Mouse (Mus musculus): ENCODE measurements around the gene Lbh. TPM values are rescaled to one million over a fixed set of nuclear protein-coding genes. Genes with fewer than 3 reads are reported as not detected.

Gene Lbh
- polyA plus RNA-seq, 1 experiment from 2014 or later = 5.3 TPM

DNA sequence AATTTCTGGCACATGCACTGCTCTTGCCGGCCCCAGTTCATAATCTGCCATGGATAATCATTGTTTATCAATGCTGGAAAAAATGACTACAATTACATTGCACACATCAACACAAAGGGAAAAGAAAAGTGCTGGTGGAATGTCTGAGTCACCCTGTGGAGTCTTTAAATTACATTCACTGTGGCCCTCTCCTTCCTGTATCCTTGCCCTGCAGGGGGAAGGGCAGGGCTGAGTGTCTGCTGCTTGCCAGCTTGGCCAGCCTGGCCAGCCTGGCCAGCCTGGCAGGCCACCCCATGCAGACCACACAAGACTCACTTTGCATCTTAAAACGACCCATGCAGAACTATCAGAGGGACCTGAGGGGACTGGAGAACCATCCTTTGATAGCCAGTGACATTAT lies 37.4 kb downstream of the Lbh start:
- Histone ChIP-seq H3K4me1 (ENCODE audit: control insufficient read depth, insufficient read depth, low read length) (no peaks in the 10 kb centered on the region), H3K4me3 (ENCODE audit: low read depth, low read length) (no peak overlapping the region), H3K36me3 (ENCODE audit: control insufficient read depth, insufficient read depth, low read length) (no peaks in the 10 kb centered on the region), H3K9me3 (ENCODE audit: control insufficient read depth, low read length) (no peaks in the 10 kb centered on the region), H3K9ac (ENCODE audit: low read length) (no peak overlapping the region), H3K27ac (ENCODE audit: low read depth, low read length) (no peak overlapping the region), H3K27me3 (ENCODE audit: control insufficient read depth, insufficient read depth, low read length) (no peaks in the 10 kb centered on the region), H3K4me2 (no peak overlapping the region)
- DNase-seq (ENCODE audit: low spot score, missing footprints) = peak; percentile 35
- 56% methylated on average over 2 of the region's 2 CpGs for whole genome bisulfite sequencing
- ATAC-seq (ENCODE audit: low FRiP score) = no peak

DNA sequence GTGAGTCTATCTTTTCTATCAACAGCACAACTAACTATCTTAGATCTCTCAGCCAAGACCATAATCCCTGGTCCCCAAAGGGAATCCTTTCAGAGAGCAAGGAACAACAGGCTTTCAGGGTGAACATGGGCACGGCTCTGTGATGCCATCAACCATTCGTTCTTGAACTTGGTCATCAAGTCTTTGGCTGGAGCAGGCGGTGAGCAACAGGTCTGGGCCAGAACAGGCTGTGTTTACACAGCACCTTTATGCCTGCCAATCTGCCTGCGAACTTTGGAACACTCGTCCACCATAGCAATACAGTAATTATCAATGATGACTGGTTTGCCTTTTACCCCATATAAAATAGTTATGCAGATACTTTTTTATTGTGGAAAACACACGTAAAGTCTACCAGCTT lies 38.9 kb downstream of the Lbh start:
- no peak overlapping the region for H3K9ac ChIP-seq (ENCODE audit: low read length)
- ATAC-seq (ENCODE audit: low FRiP score) (no peak), DNase-seq (ENCODE audit: low spot score, missing footprints) (peak; percentile 64)
- no peaks in the 10 kb centered on the region for H3K4me1 ChIP-seq (ENCODE audit: control insufficient read depth, insufficient read depth, low read length)
- WGBS = 91% methylated on average over 6 of the region's 6 CpGs
- H3K4me3 ChIP-seq (ENCODE audit: low read depth, low read length) = no peak overlapping the region
- no peaks in the 10 kb centered on the region for H3K27me3 ChIP-seq (ENCODE audit: control insufficient read depth, insufficient read depth, low read length)
- no peak overlapping the region for H3K4me2 ChIP-seq
- no peaks in the 10 kb centered on the region for H3K36me3 ChIP-seq (ENCODE audit: control insufficient read depth, insufficient read depth, low read length)
- H3K9me3 ChIP-seq (ENCODE audit: control insufficient read depth, low read length) = no peaks in the 10 kb centered on the region
- H3K27ac ChIP-seq (ENCODE audit: low read depth, low read length) = no peak overlapping the region

DNA sequence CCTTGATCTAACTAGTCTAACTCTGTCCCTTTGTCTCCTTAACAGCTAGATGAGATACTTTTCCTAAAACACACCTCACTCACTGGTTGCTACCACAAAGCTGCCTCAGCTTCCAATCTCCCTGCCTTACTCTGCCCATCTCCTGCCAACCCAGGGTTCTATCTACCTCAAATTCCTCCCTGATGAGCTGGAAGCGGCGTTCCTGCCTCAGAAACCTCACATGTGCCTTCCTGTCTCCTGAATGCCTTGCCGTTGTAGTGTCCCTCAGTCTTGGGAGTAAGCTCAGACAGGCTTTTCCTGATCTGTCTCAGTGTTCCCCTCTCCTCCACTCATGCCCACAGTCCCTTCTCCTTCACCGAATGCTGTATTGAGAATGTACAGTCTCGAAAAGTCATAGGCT lies 40.8 kb downstream of the Lbh start:
- DNase-seq (ENCODE audit: low spot score, missing footprints) (peak; percentile 45), ATAC-seq (ENCODE audit: low FRiP score) (no peak)
- 90% methylated on average over 5 of the region's 5 CpGs for WGBS
- H3K4me3 ChIP-seq (ENCODE audit: low read depth, low read length) = no peak overlapping the region
- no peaks in the 10 kb centered on the region for H3K4me1 ChIP-seq (ENCODE audit: control insufficient read depth, insufficient read depth, low read length)
- H3K27me3 ChIP-seq (ENCODE audit: control insufficient read depth, insufficient read depth, low read length) = no peaks in the 10 kb centered on the region
- no peak overlapping the region for H3K4me2 ChIP-seq
- H3K9me3 ChIP-seq (ENCODE audit: control insufficient read depth, low read length) = no peaks in the 10 kb centered on the region
- no peak overlapping the region for H3K9ac ChIP-seq (ENCODE audit: low read length)
- H3K27ac ChIP-seq (ENCODE audit: low read depth, low read length) = no peak overlapping the region
- no peaks in the 10 kb centered on the region for H3K36me3 ChIP-seq (ENCODE audit: control insufficient read depth, insufficient read depth, low read length)

DNA sequence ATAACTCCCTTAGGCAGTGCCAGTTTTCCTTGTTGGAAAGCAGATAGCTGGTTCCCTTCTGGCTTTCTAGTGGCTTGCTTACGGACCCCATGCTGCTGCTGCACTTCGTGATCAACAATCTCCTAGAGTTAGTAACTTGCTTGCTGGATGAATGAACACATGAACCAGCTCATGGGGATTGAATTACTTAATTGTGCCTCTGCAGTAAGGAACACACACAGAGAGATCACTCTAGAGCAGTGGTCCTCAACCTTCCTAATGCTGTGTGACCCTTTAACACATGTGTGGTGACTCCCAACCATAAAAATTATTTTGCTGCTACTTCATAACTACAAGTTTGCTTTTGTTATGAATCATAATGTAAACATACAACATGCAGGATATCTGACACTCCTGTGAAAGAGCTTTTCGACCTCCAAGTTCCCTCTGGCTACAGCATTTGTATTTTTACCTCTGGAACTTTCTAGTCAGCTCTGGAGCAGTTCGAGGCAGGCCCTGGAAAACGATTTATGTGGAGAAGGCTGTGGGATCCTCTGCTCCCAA lies 41.5 kb downstream of the Lbh start:
- WGBS = 70% methylated on average over 5 of the region's 5 CpGs
- Histone ChIP-seq H3K4me1 (ENCODE audit: control insufficient read depth, insufficient read depth, low read length) (no peaks in the 10 kb centered on the region), H3K27me3 (ENCODE audit: control insufficient read depth, insufficient read depth, low read length) (no peaks in the 10 kb centered on the region), H3K9ac (ENCODE audit: low read length) (no peak overlapping the region), H3K27ac (ENCODE audit: low read depth, low read length) (no peak overlapping the region), H3K4me3 (ENCODE audit: low read depth, low read length) (no peak overlapping the region), H3K9me3 (ENCODE audit: control insufficient read depth, low read length) (no peaks in the 10 kb centered on the region), H3K4me2 (no peak overlapping the region), H3K36me3 (ENCODE audit: control insufficient read depth, insufficient read depth, low read length) (no peaks in the 10 kb centered on the region)
- peak; percentile 10 for DNase-seq (ENCODE audit: low spot score, missing footprints)
- no peak for ATAC-seq (ENCODE audit: low FRiP score)

DNA sequence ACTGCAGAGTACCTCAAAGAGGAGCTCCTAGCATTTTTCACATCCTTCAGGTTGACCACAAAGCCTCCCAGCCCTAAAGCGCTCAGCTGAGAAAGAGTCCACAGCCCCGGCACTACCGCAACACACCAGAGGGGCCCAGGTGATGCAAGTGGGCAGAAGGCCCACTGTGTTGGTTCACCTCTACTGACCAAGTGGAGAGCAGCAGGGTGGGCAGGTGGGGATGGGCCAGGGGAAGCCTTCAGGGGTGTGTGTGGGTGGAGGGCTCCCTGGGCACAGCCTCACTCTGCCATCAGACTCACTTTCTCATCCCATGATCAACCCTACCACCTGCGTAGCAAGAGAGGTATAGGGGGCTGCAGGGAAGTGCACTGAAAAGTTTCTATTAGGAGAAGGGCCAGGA lies 42.1 kb downstream of the Lbh start:
- no peak overlapping the region for H3K4me2 ChIP-seq
- DNase-seq (ENCODE audit: low spot score, missing footprints) = no peak
- H3K36me3 ChIP-seq (ENCODE audit: control insufficient read depth, insufficient read depth, low read length) = no peaks in the 10 kb centered on the region
- ATAC-seq (ENCODE audit: low FRiP score) = no peak
- 96% methylated on average over 4 of the region's 4 CpGs for WGBS
- H3K4me1 ChIP-seq (ENCODE audit: control insufficient read depth, insufficient read depth, low read length) = no peaks in the 10 kb centered on the region
- no peaks in the 10 kb centered on the region for H3K9me3 ChIP-seq (ENCODE audit: control insufficient read depth, low read length)
- no peaks in the 10 kb centered on the region for H3K27me3 ChIP-seq (ENCODE audit: control insufficient read depth, insufficient read depth, low read length)
- no peak overlapping the region for H3K9ac ChIP-seq (ENCODE audit: low read length)
- no peak overlapping the region for H3K4me3 ChIP-seq (ENCODE audit: low read depth, low read length)
- no peak overlapping the region for H3K27ac ChIP-seq (ENCODE audit: low read depth, low read length)

DNA sequence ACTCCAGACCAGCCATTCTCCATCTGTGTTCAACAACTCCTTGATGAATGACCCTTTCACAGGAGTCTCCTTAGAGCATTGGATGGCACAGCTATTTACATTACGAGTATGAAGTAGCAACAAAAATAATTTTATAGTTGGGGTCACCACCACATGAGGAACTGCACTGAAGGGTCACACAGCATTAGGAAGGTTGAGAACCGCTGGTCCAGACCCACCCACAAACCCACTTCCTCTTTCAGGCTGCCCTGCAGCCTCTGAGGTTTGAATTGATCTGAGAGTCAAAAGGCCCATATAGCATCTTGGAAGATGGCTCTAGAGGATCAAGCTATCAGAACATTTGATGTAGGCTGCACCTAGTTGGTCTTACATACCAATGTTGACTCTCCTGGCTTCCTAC lies 42.8 kb downstream of the Lbh start:
- no peaks in the 10 kb centered on the region for H3K9me3 ChIP-seq (ENCODE audit: control insufficient read depth, low read length)
- H3K36me3 ChIP-seq (ENCODE audit: control insufficient read depth, insufficient read depth, low read length) = no peaks in the 10 kb centered on the region
- ATAC-seq (ENCODE audit: low FRiP score) (no peak), DNase-seq (ENCODE audit: low spot score, missing footprints) (no peak)
- H3K27ac ChIP-seq (ENCODE audit: low read depth, low read length) = no peak overlapping the region
- H3K4me3 ChIP-seq (ENCODE audit: low read depth, low read length) = no peak overlapping the region
- H3K4me2 ChIP-seq = no peak overlapping the region
- no peaks in the 10 kb centered on the region for H3K4me1 ChIP-seq (ENCODE audit: control insufficient read depth, insufficient read depth, low read length)
- no peaks in the 10 kb centered on the region for H3K27me3 ChIP-seq (ENCODE audit: control insufficient read depth, insufficient read depth, low read length)
- WGBS = 81% methylated on average over 2 of the region's 2 CpGs
- no peak overlapping the region for H3K9ac ChIP-seq (ENCODE audit: low read length)

DNA sequence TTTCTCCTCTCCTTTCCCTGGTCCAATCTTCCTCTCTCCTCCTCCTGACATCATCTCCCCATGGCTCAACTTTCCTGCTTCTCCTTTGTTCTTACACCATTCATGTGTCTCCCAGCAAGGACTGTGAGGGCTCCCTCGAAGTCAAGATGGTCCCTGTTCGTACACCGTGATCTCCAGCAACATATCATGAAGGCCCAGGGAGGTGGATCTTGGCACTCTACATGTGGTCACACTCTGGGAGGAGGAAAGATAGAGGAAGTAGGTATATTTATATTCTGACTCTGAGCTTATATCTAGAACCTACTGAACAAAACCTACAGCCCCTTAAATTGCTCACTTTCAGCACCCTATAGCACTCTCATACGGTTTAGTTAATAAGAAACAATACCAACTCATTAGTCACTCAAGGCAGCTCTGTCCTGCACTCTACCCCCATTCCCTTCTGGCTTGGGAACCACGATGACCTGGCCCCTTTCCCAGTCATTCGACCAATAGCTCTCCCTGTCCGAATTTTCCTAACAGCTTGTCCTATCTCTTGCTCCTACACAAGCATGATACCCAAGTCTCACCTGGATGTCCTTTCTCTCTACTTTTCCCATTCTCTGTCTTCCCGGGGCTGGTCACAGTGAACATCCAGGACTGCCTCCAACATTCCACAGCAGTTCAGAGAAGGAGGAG lies 44.0 kb downstream of the Lbh start:
- no peaks in the 10 kb centered on the region for H3K36me3 ChIP-seq (ENCODE audit: control insufficient read depth, insufficient read depth, low read length)
- no peak overlapping the region for H3K27ac ChIP-seq (ENCODE audit: low read depth, low read length)
- 90% methylated on average over 8 of the region's 8 CpGs for WGBS
- no peak overlapping the region for H3K9ac ChIP-seq (ENCODE audit: low read length)
- ATAC-seq (ENCODE audit: low FRiP score) = no peak
- no peaks in the 10 kb centered on the region for H3K9me3 ChIP-seq (ENCODE audit: control insufficient read depth, low read length)
- H3K4me2 ChIP-seq = no peak overlapping the region
- H3K27me3 ChIP-seq (ENCODE audit: control insufficient read depth, insufficient read depth, low read length) = no peaks in the 10 kb centered on the region
- no peaks in the 10 kb centered on the region for H3K4me1 ChIP-seq (ENCODE audit: control insufficient read depth, insufficient read depth, low read length)
- no peak for DNase-seq (ENCODE audit: low spot score, missing footprints)
- H3K4me3 ChIP-seq (ENCODE audit: low read depth, low read length) = no peak overlapping the region

DNA sequence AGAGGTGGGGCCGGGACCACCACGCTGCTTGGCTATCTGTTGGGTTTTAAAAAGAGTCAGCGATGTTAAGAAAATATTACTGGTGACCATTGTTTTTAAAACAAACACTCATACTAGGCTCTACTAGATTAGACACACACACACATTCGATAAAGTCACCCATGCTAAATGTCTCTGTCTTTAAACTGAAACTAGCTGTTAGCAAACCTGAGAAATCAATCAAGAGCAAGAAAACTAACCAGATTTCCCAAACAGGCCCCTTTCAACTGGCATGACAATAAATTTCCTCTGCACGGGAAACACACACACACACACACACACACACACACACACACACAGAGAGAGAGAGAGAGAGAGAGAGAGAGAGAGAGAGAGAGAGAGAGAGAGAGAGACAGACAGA lies 47.6 kb downstream of the Lbh start:
- no peak for DNase-seq (ENCODE audit: low spot score, missing footprints)
- H3K27me3 ChIP-seq (ENCODE audit: control insufficient read depth, insufficient read depth, low read length) = no peaks in the 10 kb centered on the region
- no peaks in the 10 kb centered on the region for H3K4me1 ChIP-seq (ENCODE audit: control insufficient read depth, insufficient read depth, low read length)
- WGBS = 82% methylated on average over 5 of the region's 5 CpGs
- no peak overlapping the region for H3K4me2 ChIP-seq
- no peak overlapping the region for H3K9ac ChIP-seq (ENCODE audit: low read length)
- no peak overlapping the region for H3K27ac ChIP-seq (ENCODE audit: low read depth, low read length)
- H3K36me3 ChIP-seq (ENCODE audit: control insufficient read depth, insufficient read depth, low read length) = no peaks in the 10 kb centered on the region
- no peak for ATAC-seq (ENCODE audit: low FRiP score)
- no peaks in the 10 kb centered on the region for H3K9me3 ChIP-seq (ENCODE audit: control insufficient read depth, low read length)
- no peak overlapping the region for H3K4me3 ChIP-seq (ENCODE audit: low read depth, low read length)

DNA sequence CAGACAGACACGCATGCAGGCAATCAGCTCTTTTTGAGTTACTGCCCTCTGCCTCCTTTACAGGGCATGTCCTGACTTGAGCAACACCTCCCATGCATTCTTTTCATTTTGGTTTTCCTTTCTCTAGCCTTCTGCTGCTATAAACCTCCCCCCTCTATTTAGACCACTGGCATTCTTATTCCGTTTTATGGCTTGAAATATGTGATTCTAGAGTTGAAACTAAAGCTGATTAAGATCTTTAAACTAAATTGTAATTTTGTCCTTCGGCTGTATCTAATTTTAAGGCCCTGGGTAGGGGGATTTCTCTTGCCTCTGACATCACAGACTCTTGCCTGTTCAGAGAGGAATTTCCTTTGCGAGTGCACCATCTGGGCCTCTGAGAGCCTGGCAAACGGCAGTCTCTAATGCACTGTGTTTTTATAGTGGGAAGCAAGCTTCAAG lies 48.0 kb downstream of the Lbh start:
- H3K9ac ChIP-seq (ENCODE audit: low read length) = no peak overlapping the region
- no peaks in the 10 kb centered on the region for H3K9me3 ChIP-seq (ENCODE audit: control insufficient read depth, low read length)
- H3K4me2 ChIP-seq = no peak overlapping the region
- H3K36me3 ChIP-seq (ENCODE audit: control insufficient read depth, insufficient read depth, low read length) = no peaks in the 10 kb centered on the region
- no peaks in the 10 kb centered on the region for H3K27me3 ChIP-seq (ENCODE audit: control insufficient read depth, insufficient read depth, low read length)
- H3K4me3 ChIP-seq (ENCODE audit: low read depth, low read length) = no peak overlapping the region
- H3K4me1 ChIP-seq (ENCODE audit: control insufficient read depth, insufficient read depth, low read length) = no peaks in the 10 kb centered on the region
- ATAC-seq (ENCODE audit: low FRiP score) = no peak
- no peak overlapping the region for H3K27ac ChIP-seq (ENCODE audit: low read depth, low read length)
- no peak for DNase-seq (ENCODE audit: low spot score, missing footprints)
- WGBS = 68% methylated on average over 5 of the region's 5 CpGs

All from midbrain, embryonic 11.5 days (tissue).